ENCODE assay signal across 13 mouse cellular contexts in the genomic region with DNA sequence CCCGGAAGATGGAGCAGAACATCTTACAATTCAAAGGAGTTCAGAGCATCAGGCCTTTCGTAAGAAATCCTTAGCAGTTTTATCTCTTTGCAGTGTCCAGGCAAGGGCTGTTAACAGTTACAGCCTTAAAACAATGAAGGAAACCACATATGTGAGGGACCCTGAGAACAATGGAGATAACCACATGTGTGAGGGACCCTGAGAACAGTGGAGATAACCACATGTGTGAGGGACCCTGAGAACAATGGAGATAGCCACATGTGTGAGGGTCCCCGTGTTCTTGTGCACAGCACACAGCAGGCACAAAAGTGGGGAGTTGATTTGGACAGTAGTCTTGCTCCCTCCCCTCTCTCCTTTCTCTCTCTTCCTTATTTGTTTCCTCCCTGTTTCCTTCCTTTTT. TPM values are rescaled to one million over a fixed set of nuclear protein-coding genes. Genes with fewer than 3 reads are reported as not detected.
"Had no signal": no experiment of that assay in that cellular context is flagged by ENCODE, and none has a peak within 500 bp of the region (broad histone marks: within the 10 kb centered on the region; RNA-seq: fewer than 3 reads in every experiment).

No protein-coding gene starts in this region.

- H3K4me2 ChIP-seq: limb, embryonic 15.5 days; lung, embryonic 14.5 days; midbrain, embryonic 13.5 days had no signal

- H3K36me3 ChIP-seq: limb, embryonic 15.5 days; midbrain, embryonic 13.5 days had no signal

- H3K27me3 ChIP-seq: limb, embryonic 15.5 days; midbrain, embryonic 13.5 days had no signal

- H3K4me3 ChIP-seq: limb, embryonic 15.5 days; midbrain, embryonic 13.5 days had no signal

- ATAC-seq: intestine, postnatal 0 days; midbrain, embryonic 13.5 days had no signal

- H3K9ac ChIP-seq: limb, embryonic 15.5 days; lung, embryonic 14.5 days; midbrain, embryonic 13.5 days had no signal

- DNase-seq: kidney, adult 8-10 months; kidney, postnatal 25 days; layer of hippocampus, postnatal 36 days; lung, embryonic 14.5 days; lung, postnatal 10 days; right cerebral cortex, adult 18-20 months; right cerebral cortex, postnatal 25 days; thymus, adult 18-20 months; thymus, postnatal 14 days had no signal

- H3K27ac ChIP-seq: limb, embryonic 15.5 days; macrophage; midbrain, embryonic 13.5 days had no signal

- H3K9me3 ChIP-seq: limb, embryonic 15.5 days; midbrain, embryonic 13.5 days had no signal

RNA-seq across cellular contexts. Expression of a gene that starts 29.9 kb away (rescaled TPM):
- polyA plus RNA-seq: macrophage had no signal
